Mouse (Mus musculus): ENCODE results near the gene Zdhhc24.
A peak's percentile ranks its signal among the peaks of the same experiment; 100 is the strongest.

The Zdhhc24 gene

GRCm38 (mm10) chr19:4877785-4878184 lies 683 bp upstream of the Zdhhc24 start, which contains the start of gene Actn3:
Gene Actn3 (minus strand): TSS chr19:4877909.
- peak; percentile 28 for DNase-seq (ENCODE audit: low spot score)

GRCm38 (mm10) chr19:4879324-4879703 lies 846 bp downstream of the Zdhhc24 start:
- DNase-seq (ENCODE audit: low spot score), result no peak

GRCm38 (mm10) chr19:4883961-4884360 lies 5.5 kb downstream of the Zdhhc24 start:
- no peak for DNase-seq (ENCODE audit: low spot score)

- DNase-seq (ENCODE audit: low spot score), result no peak
Measured at GRCm38 (mm10) chr19:4889791-4890190, 11.3 kb downstream of the Zdhhc24 start.

GRCm38 (mm10) chr19:4891798-4892197 lies 13.3 kb downstream of the Zdhhc24 start:
- no peak for DNase-seq (ENCODE audit: low spot score)

GRCm38 (mm10) chr19:4896780-4897520 lies 18.5 kb downstream of the Zdhhc24 start:
- DNase-seq (ENCODE audit: low spot score), result no peak

- DNase-seq (ENCODE audit: low spot score), result no peak
Measured at GRCm38 (mm10) chr19:4898972-4899371, 20.5 kb downstream of the Zdhhc24 start.

- no peak for DNase-seq (ENCODE audit: low spot score)
Measured at GRCm38 (mm10) chr19:4899888-4900287, 21.4 kb downstream of the Zdhhc24 start.

GRCm38 (mm10) chr19:4905979-4906794 lies 27.7 kb downstream of the Zdhhc24 start, which contains the start of gene Bbs1:
Gene Bbs1 (minus strand): TSS chr19:4906628.
- DNase-seq (ENCODE audit: low spot score), result peak; percentile 74

GRCm38 (mm10) chr19:4908107-4908506 lies 29.6 kb downstream of the Zdhhc24 start:
- DNase-seq (ENCODE audit: low spot score), result no peak

GRCm38 (mm10) chr19:4909376-4909775 lies 30.9 kb downstream of the Zdhhc24 start:
- DNase-seq (ENCODE audit: low spot score), result no peak

GRCm38 (mm10) chr19:4915924-4916603 lies 37.6 kb downstream of the Zdhhc24 start:
- DNase-seq (ENCODE audit: low spot score), result no peak

- no peak for DNase-seq (ENCODE audit: low spot score)
Measured at GRCm38 (mm10) chr19:4916827-4917226, 38.4 kb downstream of the Zdhhc24 start.

- DNase-seq (ENCODE audit: low spot score), result no peak
Measured at GRCm38 (mm10) chr19:4919652-4920051, 41.2 kb downstream of the Zdhhc24 start.

GRCm38 (mm10) chr19:4925121-4925860 lies 46.8 kb downstream of the Zdhhc24 start:
- no peak for DNase-seq (ENCODE audit: low spot score)

- peak; percentile 98 for DNase-seq (ENCODE audit: low spot score)
Measured at GRCm38 (mm10) chr19:4927904-4928531, 49.5 kb downstream of the Zdhhc24 start, which contains the start of gene Dpp3. Gene Dpp3 (minus strand): TSS chr19:4928287.

GRCm38 (mm10) chr19:4928781-4929180 lies 50.3 kb downstream of the Zdhhc24 start:
- DNase-seq (ENCODE audit: low spot score), result peak; percentile 29

All from ovary, postnatal 36 days (tissue).